ENCODE assay signal across 14 mouse cellular contexts in genomic region chr9:117859580-117860045, GRCm38 (mm10).
DNase-seq lines count a peak whose midpoint lies in the region; ATAC-seq and TF ChIP-seq lines count a peak whose summit lies in the region.
"Had no signal": no experiment of that assay in that cellular context is flagged by ENCODE, and none has a peak within 500 bp of the region (broad histone marks: within the 10 kb centered on the region; RNA-seq: fewer than 3 reads in every experiment).

No protein-coding gene starts in this region.

- intact Hi-C loops in left cerebral cortex, postnatal 36 days (cut with DNase I) = no loop called here

- H3K4me1 ChIP-seq in thymus, adult 2 months (replicated peaks; ENCODE audit: control insufficient read depth, insufficient read depth, low read length) = no peaks in the 10 kb centered on the region
- H3K4me1 ChIP-seq: limb, embryonic 13.5 days had no signal

- peak; percentile 68 to 83 for ATAC-seq in hematopoietic stem cell, adult 5-6 weeks (replicated peaks in 1 of 2; ENCODE audit: insufficient read depth in 1 of 2, low FRiP score in 2 of 2, low TSS enrichment in 1 of 2, low read depth in 1 of 2, poor library complexity in 2 of 2, severe bottlenecking in 2 of 2)
- ATAC-seq: intestine, postnatal 0 days had no signal

- no peaks in the 10 kb centered on the region for H3K27me3 ChIP-seq in thymus, adult 2 months (ENCODE audit: control insufficient read depth, insufficient read depth, low read length)
- H3K27me3 ChIP-seq: limb, embryonic 13.5 days had no signal

- no peaks in the 10 kb centered on the region for H3K36me3 ChIP-seq in thymus, adult 2 months (ENCODE audit: control insufficient read depth, insufficient read depth, low read length)
- H3K36me3 ChIP-seq: G1E; limb, embryonic 13.5 days had no signal

- no peak overlapping the region for H3K27ac ChIP-seq in thymus, adult 2 months (ENCODE audit: control insufficient read depth, insufficient read depth, low read length)
- H3K27ac ChIP-seq: limb, embryonic 13.5 days; stomach, postnatal 0 days had no signal

- H3K4me3 ChIP-seq in thymus, adult 2 months (ENCODE audit: control insufficient read depth, insufficient read depth, low read length) = no peak overlapping the region
- H3K4me3 ChIP-seq: limb, embryonic 13.5 days had no signal

- no peak for TF ChIP-seq CTCF in thymus, adult 2 months (IDR thresholded peaks at IDR 0.05; ENCODE audit: borderline replicate concordance, control insufficient read depth, extremely low read depth, insufficient read depth, low read length, poor library complexity)

- TF ChIP-seq POLR2A in thymus, adult 2 months (IDR thresholded peaks at IDR 0.05; ENCODE audit: control insufficient read depth, extremely low read depth, insufficient read depth, low read length, poor library complexity) = no peak

- WGBS in thymus, adult 2 months = 11% methylated on average over 16 of the region's 16 CpGs

- DNase-seq in embryo, embryonic 10.5 days (ENCODE audit: low spot score) = peak; percentile 13
- no peak for DNase-seq in embryo, embryonic 9.5 days (ENCODE audit: extremely low spot score)
- DNase-seq in liver = peak; percentile 7
- DNase-seq in lung, postnatal 14 days = peak; percentile 57
- no peak for DNase-seq in left cerebral cortex, postnatal 36 days (ENCODE audit: low spot score in 2 of 2)
- no peak for DNase-seq in thymus, adult 2 months
- DNase-seq in layer of hippocampus, adult 11-12 months (ENCODE audit: low spot score) = no peak
- DNase-seq: cerebellum, postnatal 10 days; heart, adult 18-20 months had no signal

Comparison
In these comparisons a context has a peak if more than half of its experiments do, and no peak if none do; other contexts are left out.
1. DNase-seq: peak in embryo, embryonic 10.5 days (single experiment), liver (single experiment) and lung, postnatal 14 days (single experiment); none in embryo, embryonic 9.5 days (single experiment), left cerebral cortex, postnatal 36 days (0 of 2), thymus, adult 2 months (single experiment) and layer of hippocampus, adult 11-12 months (single experiment).